Mouse (Mus musculus) layer of hippocampus, postnatal 10 days (tissue): ENCODE measurements at regions not wholly inside any gene's neighbourhood (a gene's known extent, or its start where the extent isn't known, plus 50 kb on each side); places are given as distances from the start of the nearest gene placed in this dataset.

ENCODE experiments used
- DNase-seq, 2 experiments: peaks; one replicate each; pipeline ENCODE4 v3.0.0; 2021; ENCODE audit warnings: low spot score in 2 of 2

- no peak for DNase-seq
These were observed 96.1 kb upstream of the Acvr2a start for GRCm38 (mm10) chr2:48717770-48718169.

- DNase-seq: no peak
These were observed 95.6 kb upstream of the Acvr2a start for GRCm38 (mm10) chr2:48718261-48718660.

DNA sequence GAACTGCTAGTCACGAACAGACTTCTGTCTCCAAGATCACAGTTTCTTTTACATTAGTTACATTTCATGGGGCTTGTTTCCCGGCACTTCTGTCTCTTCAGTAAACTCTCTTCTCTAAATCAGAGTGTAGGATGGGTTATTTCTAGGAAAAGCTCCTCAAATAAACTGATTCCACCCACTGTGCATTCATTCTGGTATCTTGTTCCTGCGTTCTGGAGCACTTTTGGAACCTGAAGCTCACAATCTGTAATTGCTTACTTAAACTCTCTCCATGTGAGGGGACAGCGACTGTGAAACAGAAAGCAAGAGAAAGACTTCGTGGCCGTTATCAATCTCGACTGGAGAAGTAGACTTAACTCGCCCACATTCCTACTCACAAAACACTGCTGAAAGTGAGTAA is 83.1 kb upstream of the Acvr2a start:
- DNase-seq: no peak

DNA sequence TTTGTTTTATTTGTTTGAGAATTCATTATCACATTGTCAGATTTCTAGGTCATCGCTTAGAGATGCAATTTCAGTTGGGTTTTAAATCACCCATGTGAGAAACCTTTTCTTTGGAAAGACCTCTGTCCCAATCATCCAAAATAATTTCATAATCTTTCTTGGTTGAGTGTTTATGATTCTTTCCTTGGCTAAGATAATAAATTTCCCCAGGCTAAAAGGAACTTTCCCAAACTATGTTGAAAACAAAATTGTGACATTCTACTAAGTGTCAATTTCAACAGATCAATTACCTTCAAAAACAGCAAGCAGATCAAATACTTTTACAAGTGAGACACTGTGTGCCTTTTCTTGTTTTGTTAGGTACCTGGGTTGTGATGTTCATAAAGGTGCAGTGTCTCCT is 80.0 kb upstream of the Acvr2a start:
- DNase-seq: no peak

GRCm38 (mm10) chr2:48734521-48734920 is 79.4 kb upstream of the Acvr2a start:
- no peak for DNase-seq

- no peak for DNase-seq
These were observed 77.6 kb upstream of the Acvr2a start for GRCm38 (mm10) chr2:48736312-48736711.
